Mouse (Mus musculus) embryo, embryonic 9.5 days (tissue): Measurements from ENCODE around the gene Ptpn6.
"Not testable (repeated sequence)": the region's sequence is repeated elsewhere in the genome, so short reads cannot be mapped to it uniquely, and the experiment has no call there.

Experiments
- DNase-seq: peaks from one replicate; pipeline ENCODE4 v3.0.0-alpha.2; 2017; ENCODE audit errors: extremely low spot score

The Ptpn6 gene

GRCm38 (mm10) chr6:124699962-124700610, 38.4 kb downstream of the Ptpn6 start:
- DNase-seq, result no peak

GRCm38 (mm10) chr6:124699366-124699765, 39.1 kb downstream of the Ptpn6 start:
- DNase-seq, result no peak

GRCm38 (mm10) chr6:124698751-124699150, 39.8 kb downstream of the Ptpn6 start:
- no peak for DNase-seq

- DNase-seq, result no peak
These were observed 41.9 kb downstream of the Ptpn6 start for GRCm38 (mm10) chr6:124696441-124697150.

GRCm38 (mm10) chr6:124694166-124694955, 44.2 kb downstream of the Ptpn6 start:
- no peak for DNase-seq

GRCm38 (mm10) chr6:124693243-124693981, 45.1 kb downstream of the Ptpn6 start:
- no peak for DNase-seq

- no peak for DNase-seq
These were observed 48.0 kb downstream of the Ptpn6 start for GRCm38 (mm10) chr6:124690517-124690916.

- no peak for DNase-seq
These were observed 49.5 kb downstream of the Ptpn6 start for GRCm38 (mm10) chr6:124689011-124689410.

GRCm38 (mm10) chr6:124688151-124688758, 50.3 kb downstream of the Ptpn6 start:
- DNase-seq, result no peak

- DNase-seq, result not testable (repeated sequence)
These were observed 51.9 kb downstream of the Ptpn6 start for GRCm38 (mm10) chr6:124686644-124687043.

GRCm38 (mm10) chr6:124685606-124686386, 52.7 kb downstream of the Ptpn6 start:
- no peak for DNase-seq

GRCm38 (mm10) chr6:124683591-124684417, 54.7 kb downstream of the Ptpn6 start:
- DNase-seq, result no peak

- DNase-seq, result not testable (repeated sequence)
These were observed 56.2 kb downstream of the Ptpn6 start for GRCm38 (mm10) chr6:124682291-124682690.

GRCm38 (mm10) chr6:124679486-124679885, 59.0 kb downstream of the Ptpn6 start:
- no peak for DNase-seq

- no peak for DNase-seq
These were observed 59.7 kb downstream of the Ptpn6 start for GRCm38 (mm10) chr6:124678769-124679168.

- no peak for DNase-seq
These were observed 62.3 kb downstream of the Ptpn6 start for GRCm38 (mm10) chr6:124676171-124676570.

- no peak for DNase-seq
These were observed 63.9 kb downstream of the Ptpn6 start for GRCm38 (mm10) chr6:124674591-124674990.

GRCm38 (mm10) chr6:124673619-124674018, 64.9 kb downstream of the Ptpn6 start:
- no peak for DNase-seq

- no peak for DNase-seq
These were observed 66.4 kb downstream of the Ptpn6 start for GRCm38 (mm10) chr6:124672100-124672499.
